Mouse (Mus musculus) adrenal gland, adult (tissue): ENCODE results near the gene Map2k4.

ENCODE experiments used
- DNase-seq, 2 experiments: peaks; one replicate each; pipeline ENCODE4 v3.0.0; 2022 to 2023; ENCODE audit warnings: low spot score in 1 of 2; ENCODE audit not compliant: inconsistent age in 2 of 2

The Map2k4 gene

DNA sequence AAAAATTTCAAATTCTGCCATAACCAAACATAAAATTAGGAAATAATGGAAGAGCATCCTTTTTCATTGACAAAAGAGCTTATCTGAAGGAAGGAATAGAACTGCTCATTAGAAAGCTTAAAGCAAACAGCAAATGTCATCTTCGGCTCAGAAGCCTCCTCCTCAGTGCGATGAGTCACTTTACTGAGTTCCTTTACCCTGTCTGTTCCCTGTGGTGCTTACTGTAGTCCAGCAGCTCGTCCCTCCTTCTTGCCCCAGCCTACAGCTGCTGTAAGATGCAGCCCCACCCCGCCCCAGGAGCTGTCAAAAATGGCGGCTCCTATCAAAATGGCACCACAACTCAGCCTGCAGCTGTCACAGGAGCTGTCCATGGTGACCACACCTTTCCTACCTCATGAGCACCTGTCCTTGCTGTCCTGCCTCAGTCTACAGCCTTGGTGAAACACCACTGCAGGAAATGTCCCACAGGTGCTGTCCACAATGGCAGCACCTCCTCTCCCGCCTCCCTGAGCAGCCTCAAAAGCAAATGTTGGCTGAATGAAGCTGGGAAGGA is 75.3 kb downstream of the Map2k4 start:
- DNase-seq = no peak

DNA sequence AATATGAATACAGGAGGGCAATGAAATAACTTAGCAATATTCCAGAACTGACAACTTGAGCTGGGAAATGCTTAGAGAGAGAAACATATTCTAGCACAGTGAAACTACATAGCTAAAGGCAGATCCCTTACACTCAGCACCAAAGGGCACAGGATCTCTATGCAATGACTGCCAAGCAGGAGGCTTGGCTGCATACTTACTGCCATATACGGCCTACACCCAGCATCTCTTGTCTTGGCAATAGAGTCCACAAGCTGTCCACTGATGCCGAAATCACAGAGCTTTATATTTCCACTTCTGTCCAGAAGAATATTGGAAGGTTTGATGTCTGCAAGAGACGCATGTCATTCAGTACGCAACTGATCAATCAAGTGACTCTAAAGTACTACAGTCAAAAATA is 81.3 kb downstream of the Map2k4 start:
- DNase-seq = no peak

DNA sequence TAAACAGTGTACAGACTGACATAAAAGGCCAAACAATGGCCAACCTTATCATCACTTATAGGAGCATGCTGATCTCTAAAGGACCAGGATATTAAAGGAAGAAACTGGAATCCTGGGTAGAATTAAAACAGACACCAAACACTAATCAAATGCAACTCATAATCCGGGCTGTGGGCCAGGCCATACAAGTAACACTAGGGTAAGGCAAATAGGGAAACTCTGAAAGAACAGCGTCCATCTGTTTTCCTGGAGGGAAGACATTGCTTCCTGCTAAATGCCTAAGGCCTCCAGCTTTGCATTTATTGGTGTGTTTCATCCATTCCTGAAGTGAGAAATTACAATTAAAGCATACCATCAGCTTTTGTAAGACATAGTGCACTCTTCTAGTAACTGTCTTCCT is 81.9 kb downstream of the Map2k4 start:
- DNase-seq = no peak

DNA sequence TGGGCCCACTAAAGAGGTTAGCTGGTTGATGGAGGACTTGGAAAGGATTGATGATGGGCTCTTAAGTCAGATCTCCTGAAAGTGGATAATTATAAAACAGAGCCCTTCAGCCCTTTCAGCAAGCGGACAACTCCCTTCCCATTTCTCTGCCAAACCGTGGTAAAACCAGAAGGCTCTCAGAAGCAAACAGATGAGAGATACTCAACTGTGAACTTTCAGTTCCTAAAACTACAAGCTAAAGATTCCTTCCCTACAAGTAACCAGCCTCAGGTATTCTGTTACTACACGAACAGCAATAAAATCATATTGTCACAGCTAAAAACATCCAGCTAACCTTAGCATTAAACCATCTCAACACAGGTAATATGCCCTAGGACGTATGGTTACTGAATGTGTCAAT is 83.2 kb downstream of the Map2k4 start:
- no peak for DNase-seq

DNA sequence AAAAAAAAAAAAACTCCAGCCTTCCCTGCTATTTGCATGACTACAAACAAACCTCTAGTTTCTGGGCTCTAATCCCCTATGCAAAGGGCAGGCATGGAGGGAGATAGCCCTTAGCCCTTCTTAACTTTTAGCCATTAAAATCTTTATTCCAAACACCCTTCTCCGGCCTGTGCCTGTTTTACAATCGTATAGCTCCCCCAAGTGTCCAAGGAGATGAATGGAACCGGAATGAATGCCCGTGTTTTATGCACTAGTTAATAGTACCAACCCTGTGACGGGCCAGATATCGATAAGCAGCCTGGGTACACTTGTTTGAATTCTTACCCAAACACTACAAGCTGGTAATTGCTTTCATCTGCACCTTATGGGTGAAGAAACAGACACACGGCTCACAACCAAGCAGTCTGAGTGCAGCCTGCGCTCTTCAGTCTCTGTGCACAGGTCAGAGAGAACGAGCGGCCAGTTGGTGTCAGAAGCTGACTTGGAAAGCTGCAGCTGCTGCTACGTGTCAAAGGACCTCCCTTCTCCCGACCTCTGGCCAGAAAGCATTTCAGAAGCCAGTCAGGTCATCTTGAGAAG is 109.2 kb downstream of the Map2k4 start:
- peak; percentile 23 to 74 for DNase-seq

DNA sequence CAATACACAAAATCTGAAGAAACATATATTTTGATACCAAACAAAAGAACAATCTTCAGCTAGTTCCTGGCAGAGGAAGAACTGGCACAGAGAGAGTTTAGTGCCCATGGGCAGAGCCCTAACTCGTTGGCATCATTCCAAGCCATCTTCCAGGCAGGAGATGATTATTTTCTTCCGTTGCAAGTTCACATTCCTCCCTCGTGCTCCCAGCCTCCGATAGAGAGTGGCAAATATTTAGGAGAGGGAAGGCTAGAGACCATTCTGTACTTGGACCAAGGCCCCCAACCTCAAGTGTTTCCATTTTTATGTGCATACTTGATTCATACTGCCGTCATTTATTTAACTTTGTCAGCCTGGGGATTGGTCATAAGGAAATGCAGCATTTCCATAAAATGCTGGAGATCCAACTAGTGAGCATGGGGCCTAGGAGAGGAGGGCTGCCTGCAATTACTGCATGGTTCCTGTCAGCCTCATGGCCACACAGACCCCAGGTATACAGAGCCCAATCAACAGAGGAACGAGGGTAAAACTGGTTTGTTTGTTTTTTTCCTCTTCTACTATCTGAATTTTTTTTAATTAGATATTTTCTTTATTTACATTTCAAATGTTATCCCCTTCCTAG is 120.6 kb downstream of the Map2k4 start:
- DNase-seq = no peak

DNA sequence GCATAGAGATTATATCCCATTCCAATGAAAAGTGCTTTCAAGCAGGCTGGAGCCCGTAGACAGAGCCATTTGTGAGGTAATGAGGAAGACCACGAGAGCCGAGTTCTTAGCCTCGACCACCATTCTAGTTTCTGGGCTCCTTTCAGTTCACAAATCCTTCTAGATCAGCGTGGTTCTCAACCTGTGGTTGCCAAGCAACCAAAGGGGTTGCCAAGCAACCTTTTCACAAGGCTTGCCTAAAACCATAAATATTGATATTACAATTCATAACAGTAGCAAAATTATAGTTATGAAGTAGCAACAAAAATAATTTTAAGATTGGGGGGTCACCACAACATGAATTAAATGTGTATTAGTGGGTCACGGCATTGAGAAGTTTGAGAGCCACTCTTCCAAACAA is 123.2 kb downstream of the Map2k4 start:
- no peak for DNase-seq

DNA sequence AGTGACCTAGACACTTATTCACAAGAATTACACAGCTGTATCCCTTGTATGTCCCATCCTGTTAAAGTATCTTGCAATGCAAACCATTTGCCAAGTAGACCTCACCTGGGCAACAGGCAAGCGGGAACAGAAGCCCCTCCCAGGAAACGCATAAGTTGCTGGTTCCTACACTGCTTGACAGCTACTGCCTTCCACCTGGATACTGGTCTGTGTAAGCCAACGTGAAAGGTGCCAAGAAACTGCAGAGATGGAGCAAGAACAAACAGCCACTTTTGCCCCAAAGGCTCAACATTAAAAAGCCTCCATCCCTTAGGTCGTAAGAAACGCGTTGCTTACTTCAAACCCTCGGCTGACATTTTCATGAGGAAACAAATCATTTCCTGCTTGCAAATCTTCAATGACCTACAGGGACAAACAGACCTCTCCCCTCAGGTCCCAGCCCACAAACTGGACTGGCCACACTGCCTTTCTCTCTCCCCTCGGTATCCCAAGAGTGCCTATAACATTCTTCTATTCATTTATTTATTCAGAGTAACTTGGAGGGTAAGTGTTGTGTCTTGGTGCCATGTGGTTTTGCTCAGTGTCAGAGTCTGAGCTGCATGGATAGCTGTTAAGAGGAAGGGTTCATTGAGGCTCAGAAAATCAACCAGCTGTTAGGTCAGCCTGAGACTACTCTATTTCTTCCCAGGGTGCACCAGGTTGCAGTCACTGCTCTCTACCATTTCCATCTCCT is 126.1 kb downstream of the Map2k4 start:
- no peak for DNase-seq

DNA sequence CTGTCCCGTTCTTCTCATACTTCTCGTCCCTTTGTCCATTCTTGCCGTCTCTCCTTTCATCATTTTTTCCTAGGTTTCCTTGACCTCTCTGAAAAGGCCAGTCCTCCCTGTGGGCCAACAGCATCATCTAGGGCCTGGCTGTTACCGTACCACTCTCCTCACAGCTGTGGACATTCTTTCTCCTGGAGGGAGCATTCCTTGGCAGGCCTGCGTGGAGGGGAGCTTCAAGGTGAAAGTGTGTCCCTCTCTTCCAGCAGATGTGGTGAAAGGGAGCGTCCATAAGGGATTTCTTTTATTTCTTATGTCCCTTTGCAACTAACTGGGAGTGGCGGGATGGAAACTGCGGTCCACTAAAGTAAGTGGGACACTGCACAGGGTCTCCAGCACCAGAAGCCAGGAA is 134.2 kb downstream of the Map2k4 start:
- no peak for DNase-seq

DNA sequence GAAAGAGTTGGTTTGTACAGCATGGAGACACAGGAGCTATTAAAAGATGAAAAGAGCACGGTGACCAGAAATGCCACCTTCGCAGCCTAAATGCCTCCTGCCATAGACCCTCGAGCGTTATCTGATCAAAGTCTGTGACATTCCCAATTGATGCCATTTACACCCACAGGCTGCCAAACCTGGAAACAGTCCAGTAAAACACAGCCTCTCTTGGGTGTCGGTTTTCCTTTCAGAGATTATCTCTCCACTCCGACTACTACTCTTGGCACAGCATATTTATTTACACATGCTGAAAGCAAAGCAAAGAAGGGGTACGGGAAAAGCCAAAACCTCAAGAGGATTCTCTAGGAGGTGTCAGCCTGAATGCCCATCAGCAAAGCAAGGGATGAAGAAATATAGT is 136.7 kb downstream of the Map2k4 start:
- DNase-seq = no peak

DNA sequence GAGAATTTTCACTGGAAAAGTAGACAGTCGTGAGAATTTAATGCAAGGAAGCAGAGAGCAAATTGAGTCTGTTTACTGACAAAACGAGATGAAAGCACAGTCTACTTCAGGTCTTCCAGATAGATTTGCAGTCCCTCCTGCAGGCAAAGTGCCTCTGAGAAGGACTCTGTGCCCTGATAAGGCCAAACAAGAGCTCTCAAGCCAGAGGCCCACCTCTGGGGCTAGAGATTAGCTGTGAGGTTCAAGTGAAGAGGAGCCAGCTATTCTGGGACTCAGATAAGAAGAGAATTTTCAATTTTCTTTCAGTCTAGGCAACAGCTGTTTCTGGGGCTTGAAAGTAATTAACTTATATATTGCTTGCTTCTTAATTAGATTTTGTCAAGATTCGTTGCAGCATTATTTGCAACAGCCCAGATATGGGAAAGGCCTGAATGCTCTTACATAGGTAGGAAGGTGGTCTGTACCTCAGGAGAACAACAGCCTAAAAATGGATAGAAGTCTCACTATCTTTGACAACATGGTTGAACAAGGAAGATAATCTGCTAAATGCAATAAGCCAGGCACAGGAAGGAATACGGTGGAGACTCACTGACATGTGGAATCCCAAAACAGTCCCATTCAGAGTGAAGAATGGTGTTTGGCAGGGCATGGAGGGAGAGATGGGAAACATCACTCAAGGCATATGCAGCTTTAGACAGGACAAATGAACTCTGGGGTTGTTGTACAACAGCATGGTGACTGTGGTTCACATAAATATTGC is 138.0 kb downstream of the Map2k4 start:
- no peak for DNase-seq

DNA sequence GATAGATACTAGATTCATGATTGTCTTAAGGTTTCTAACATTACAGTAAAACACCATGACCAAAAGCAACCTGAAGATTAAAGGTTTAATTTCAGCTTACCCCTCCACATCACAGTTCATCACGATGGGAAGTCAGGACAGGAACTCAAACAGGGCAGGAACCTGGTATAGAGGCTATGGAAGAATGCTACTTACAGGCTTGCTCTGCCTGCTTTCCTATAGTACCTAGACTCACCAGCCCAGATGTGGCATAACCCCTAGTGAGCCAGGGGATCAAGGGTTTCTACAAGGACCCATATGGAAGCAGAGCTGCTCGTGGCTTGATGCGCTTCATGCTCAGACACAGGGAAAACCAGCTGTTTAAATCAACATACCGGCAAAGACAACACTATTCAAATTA is 138.6 kb downstream of the Map2k4 start:
- no peak for DNase-seq

DNA sequence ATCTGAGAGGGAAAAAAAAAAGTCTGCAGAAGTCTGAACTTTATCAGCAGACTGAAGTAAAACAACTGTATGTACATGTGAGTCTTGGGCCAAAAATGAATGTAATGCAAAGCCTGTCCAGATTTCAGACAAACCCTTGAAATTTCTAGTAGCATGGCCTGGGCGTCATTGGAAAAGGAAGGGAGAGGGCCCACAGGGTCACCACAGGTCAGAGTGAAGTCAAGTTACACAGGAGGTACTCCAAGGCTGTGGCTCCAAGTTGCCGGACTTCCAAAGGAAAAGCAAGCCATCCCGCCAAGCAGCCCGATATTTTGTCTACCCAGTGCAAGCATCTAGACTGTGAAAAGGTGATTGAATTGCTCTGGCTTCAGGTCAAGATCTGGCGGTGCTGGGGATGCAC is 141.8 kb downstream of the Map2k4 start:
- DNase-seq = no peak

DNA sequence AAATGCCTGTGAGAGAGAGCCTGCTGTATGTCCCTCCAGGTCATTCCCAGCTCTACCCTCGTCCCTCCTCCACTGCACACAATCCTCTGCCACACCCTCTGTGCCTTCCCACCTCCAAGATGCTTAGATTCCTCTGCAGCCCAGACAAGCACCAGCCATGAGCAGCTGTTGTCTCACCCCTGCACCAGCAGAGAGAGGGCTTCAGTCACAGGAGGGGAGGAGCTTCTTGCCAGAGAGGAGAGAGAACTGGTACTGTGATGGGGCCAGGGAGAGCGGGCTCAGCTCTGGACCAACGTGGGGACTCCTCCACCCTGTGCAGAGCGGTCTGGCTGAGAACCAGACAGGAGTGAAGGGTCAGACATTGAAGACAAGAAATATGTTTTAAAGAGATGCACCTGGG is 143.6 kb downstream of the Map2k4 start:
- DNase-seq = no peak

DNA sequence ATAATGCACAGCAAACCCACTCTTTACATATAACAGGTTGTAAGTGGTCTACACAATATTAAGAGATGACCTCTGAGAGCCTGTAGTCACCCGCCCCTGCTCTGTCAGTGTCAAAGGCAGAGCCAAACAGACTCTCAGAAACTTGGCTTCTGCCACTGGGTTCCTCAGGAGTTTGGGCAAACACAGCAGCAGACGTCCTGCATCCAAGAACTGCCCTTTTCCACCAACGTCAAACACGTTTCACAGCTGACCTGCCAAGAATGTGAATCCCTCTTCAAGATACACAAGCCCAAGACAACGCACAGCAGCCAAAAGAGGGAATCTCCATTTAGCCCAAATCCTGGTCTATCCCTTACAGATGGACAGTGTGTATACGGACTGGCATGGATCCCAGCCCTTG is 147.8 kb downstream of the Map2k4 start:
- no peak for DNase-seq
